Mouse (Mus musculus): ENCODE data around the gene Gbp2. TPM values are rescaled to one million over a fixed set of nuclear protein-coding genes. Genes with fewer than 3 reads are reported as not detected.

The Gbp2 gene
- polyA plus RNA-seq, 1 experiment: 97.5 TPM

DNA sequence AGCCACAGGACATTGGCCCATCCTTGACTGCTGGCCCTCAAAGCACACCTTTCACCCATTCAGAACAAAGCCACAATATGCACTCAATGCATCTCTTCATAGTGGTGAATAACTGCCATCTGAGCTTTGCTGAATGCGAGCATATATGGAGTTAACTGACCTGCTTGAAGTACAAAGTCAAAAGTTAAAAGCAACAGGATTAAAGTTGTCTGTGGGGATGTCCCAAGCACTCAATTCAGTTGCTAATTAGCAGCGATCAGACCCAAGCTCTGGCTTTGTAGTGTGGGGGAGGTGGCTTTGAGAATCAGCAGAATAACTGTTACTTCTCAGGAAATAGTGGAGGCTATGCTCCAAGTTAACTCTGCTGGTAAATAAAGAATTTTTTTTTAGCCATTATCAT, 29.8 kb downstream of the Gbp2 start:
- Histone ChIP-seq H3K4me3 (ENCODE audit: low read depth, low read length) (no peak overlapping the region), H3K9ac (ENCODE audit: low read depth, poor library complexity, severe bottlenecking) (no peak overlapping the region), H3K27me3 (ENCODE audit: control insufficient read depth, insufficient read depth, low read length, poor library complexity, severe bottlenecking) (no peaks in the 10 kb centered on the region), H3K4me1 (ENCODE audit: control insufficient read depth, insufficient read depth, low read length) (no peaks in the 10 kb centered on the region), H3K27ac (ENCODE audit: insufficient read depth, low read length) (no peak overlapping the region), H3K36me3 (ENCODE audit: control insufficient read depth, insufficient read depth, low read length, poor library complexity, severe bottlenecking) (no peaks in the 10 kb centered on the region), H3K9me3 (replicated peaks; ENCODE audit: control insufficient read depth, insufficient read depth, low read length, poor library complexity, severe bottlenecking) (peaks cover 4% of the 10 kb centered on the region)
- no peak for TF ChIP-seq EP300 (IDR thresholded peaks at IDR 0.05; ENCODE audit: insufficient read depth, low read depth, low read length)
- no peak for TF ChIP-seq POLR2A (IDR thresholded peaks at IDR 0.05; ENCODE audit: insufficient read depth, low read length)
- no peak for TF ChIP-seq CTCF (IDR thresholded peaks at IDR 0.05; ENCODE audit: low read depth, low read length)

DNA sequence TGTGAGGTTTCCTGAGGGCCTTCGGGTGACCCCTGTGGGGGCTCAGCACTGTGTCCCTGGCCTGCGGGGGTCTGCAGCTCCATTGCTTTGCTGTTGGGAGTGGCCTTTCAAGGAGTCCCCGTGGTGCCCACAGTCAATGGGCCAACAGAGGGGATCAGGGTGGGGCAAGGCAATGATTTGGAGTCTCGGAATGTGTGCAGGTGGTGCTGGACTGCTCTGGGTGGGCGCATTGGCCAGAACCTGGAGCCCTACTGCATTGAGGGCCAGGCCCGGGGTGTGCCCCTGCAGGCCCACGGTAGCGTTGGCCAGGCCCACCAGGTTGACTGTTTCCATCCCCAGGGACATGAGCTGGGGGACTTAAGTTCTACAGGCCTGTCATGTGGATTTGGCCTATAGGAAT, 44.3 kb downstream of the Gbp2 start:
- Histone ChIP-seq H3K36me3 (ENCODE audit: control insufficient read depth, insufficient read depth, low read length, poor library complexity, severe bottlenecking) (no peaks in the 10 kb centered on the region), H3K4me1 (ENCODE audit: control insufficient read depth, insufficient read depth, low read length) (no peaks in the 10 kb centered on the region), H3K4me3 (ENCODE audit: low read depth, low read length) (no peak overlapping the region), H3K27me3 (ENCODE audit: control insufficient read depth, insufficient read depth, low read length, poor library complexity, severe bottlenecking) (no peaks in the 10 kb centered on the region), H3K9me3 (replicated peaks; ENCODE audit: control insufficient read depth, insufficient read depth, low read length, poor library complexity, severe bottlenecking) (no peaks in the 10 kb centered on the region), H3K27ac (ENCODE audit: insufficient read depth, low read length) (no peak overlapping the region), H3K9ac (ENCODE audit: low read depth, poor library complexity, severe bottlenecking) (no peak overlapping the region)
- TF ChIP-seq CTCF (IDR thresholded peaks at IDR 0.05; ENCODE audit: low read depth, low read length) (no peak), POLR2A (IDR thresholded peaks at IDR 0.05; ENCODE audit: insufficient read depth, low read length) (no peak), EP300 (IDR thresholded peaks at IDR 0.05; ENCODE audit: insufficient read depth, low read depth, low read length) (no peak)

DNA sequence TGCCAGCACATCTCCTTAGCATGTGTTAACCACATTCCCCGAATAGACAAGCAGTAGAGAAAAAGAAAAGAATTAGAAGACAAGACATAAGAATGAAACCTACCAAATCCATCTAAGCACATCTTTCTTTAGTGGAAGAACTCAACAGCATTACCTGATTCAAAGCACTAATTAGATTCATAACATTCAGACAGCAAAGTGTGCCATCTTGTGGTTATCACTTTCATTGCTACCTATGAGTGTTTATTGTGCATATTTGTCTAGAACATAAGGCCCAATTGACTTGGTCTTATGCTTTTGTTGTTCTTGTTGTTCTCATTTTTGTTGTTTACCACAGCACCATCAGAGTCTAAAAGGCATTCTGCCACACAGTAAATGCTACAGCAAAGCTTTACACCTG, 54.2 kb downstream of the Gbp2 start:
- no peaks in the 10 kb centered on the region for H3K27me3 ChIP-seq (ENCODE audit: control insufficient read depth, insufficient read depth, low read length, poor library complexity, severe bottlenecking)
- no peaks in the 10 kb centered on the region for H3K4me1 ChIP-seq (ENCODE audit: control insufficient read depth, insufficient read depth, low read length)
- no peak overlapping the region for H3K9ac ChIP-seq (ENCODE audit: low read depth, poor library complexity, severe bottlenecking)
- TF ChIP-seq EP300 (IDR thresholded peaks at IDR 0.05; ENCODE audit: insufficient read depth, low read depth, low read length) (no peak), POLR2A (IDR thresholded peaks at IDR 0.05; ENCODE audit: insufficient read depth, low read length) (no peak), CTCF (IDR thresholded peaks at IDR 0.05; ENCODE audit: low read depth, low read length) (no peak)
- H3K27ac ChIP-seq (ENCODE audit: insufficient read depth, low read length): no peak overlapping the region
- H3K4me3 ChIP-seq (ENCODE audit: low read depth, low read length): no peak overlapping the region
- no peaks in the 10 kb centered on the region for H3K36me3 ChIP-seq (ENCODE audit: control insufficient read depth, insufficient read depth, low read length, poor library complexity, severe bottlenecking)
- peaks cover 8% of the 10 kb centered on the region for H3K9me3 ChIP-seq (replicated peaks; ENCODE audit: control insufficient read depth, insufficient read depth, low read length, poor library complexity, severe bottlenecking)

Other genes with a start within 250 kb of the Gbp2 start
- gene Pdlim5, start 224.9 kb upstream of the Gbp2 start, polyA plus RNA-seq (2011; ENCODE audit: insufficient read depth, insufficient read length, low read depth, missing spikeins): 37.9 and 45.2 TPM in 2 replicates
- 0.66 TPM in 1 of 2 replicates, not detected in the other for gene Gbp5, start 126.6 kb upstream of the Gbp2 start, polyA plus RNA-seq (2011; ENCODE audit: insufficient read depth, insufficient read length, low read depth, missing spikeins)
- gene Gbp7, start 90.3 kb upstream of the Gbp2 start, polyA plus RNA-seq (2011; ENCODE audit: insufficient read depth, insufficient read length, low read depth, missing spikeins): 8.7 and 10.6 TPM in 2 replicates
- gene Gbp3, start 60.6 kb upstream of the Gbp2 start, polyA plus RNA-seq (2011; ENCODE audit: insufficient read depth, insufficient read length, low read depth, missing spikeins): 8.7 and 10.2 TPM in 2 replicates
- gene Gbp2b, start 25.8 kb upstream of the Gbp2 start, polyA plus RNA-seq (2011; ENCODE audit: insufficient read depth, insufficient read length, low read depth, missing spikeins): 0.33 TPM in 1 of 2 replicates, not detected in the other
- 7.9 and 14.4 TPM in 2 replicates for gene Kyat3, start 80.4 kb downstream of the Gbp2 start, polyA plus RNA-seq (2011; ENCODE audit: insufficient read depth, insufficient read length, low read depth, missing spikeins)
- gene Gtf2b, start 144.4 kb downstream of the Gbp2 start, polyA plus RNA-seq (2011; ENCODE audit: insufficient read depth, insufficient read length, low read depth, missing spikeins): 47.1 and 48.8 TPM in 2 replicates

Measured in ES-Bruce4 (cell line).